Mouse (Mus musculus) forebrain, embryonic 10.5 days (tissue): Measurements from ENCODE around the gene Gpha2. TPM values are rescaled to one million over a fixed set of nuclear protein-coding genes. Genes with fewer than 3 reads are reported as not detected.
A peak's percentile ranks its signal among the peaks of the same experiment; 100 is the strongest.

Source experiments
- microRNA counts: library from miRNA; unstranded; fragments of <30 nt; microRNA quantifications from one replicate; lab custom pipeline; 2017
- microRNA-seq: library from miRNA; unstranded; fragments of <30 nt; microRNA quantifications from one replicate; pipeline ENCODE4, GENCODE M21; 2017
- polyA plus RNA-seq: library from polyadenylated mRNA; unstranded; fragments of >200 nt; fragmentation: Nextera tagmentation; extraction: Ambion mirVana; gene quantifications from 2 replicates; pipeline ENCODE4 v1.2.1, GENCODE M21; 2016

Gene Gpha2
- polyA plus RNA-seq, 1 experiment from 2014 or later: 0.58 TPM

MicroRNAs encoded within 50 kb of the gene (microRNA counts, 519-probe panel; counts per million panel counts)
- 341 counts per million, percentile 65 among the panel's probes with 10 or more counts for microRNA mmu-miR-192 (lab: Ali Mortazavi, UCI)

Small RNAs within 50 kb of the gene (microRNA-seq; reads per million reads assigned to microRNA genes)
- gene Mir192: 77.2 reads per million, percentile 45 among the genes with 10 or more reads in this experiment
- gene Mir194-2: 79.3 reads per million, percentile 46 among the genes with 10 or more reads in this experiment

Other genes starting within 250 kb of the Gpha2 start
- gene Slc22a20, start 240.2 kb upstream of the Gpha2 start, polyA plus RNA-seq: not detected in 2 replicates
- gene Capn1, start 210.5 kb upstream of the Gpha2 start, polyA plus RNA-seq: 2.5 and 3.0 TPM in 2 replicates
- gene Syvn1, start 179.8 kb upstream of the Gpha2 start, polyA plus RNA-seq: 30.8 and 32.2 TPM in 2 replicates
- 89.4 and 92.1 TPM in 2 replicates for gene Mrpl49, start 168.6 kb upstream of the Gpha2 start, polyA plus RNA-seq
- 829 and 865 TPM in 2 replicates for gene Fau, start 168.5 kb upstream of the Gpha2 start, polyA plus RNA-seq
- gene Znhit2, start 165.2 kb upstream of the Gpha2 start, polyA plus RNA-seq: 35.1 and 38.7 TPM in 2 replicates
- 31.0 and 32.2 TPM in 2 replicates for gene Tm7sf2, start 158.0 kb upstream of the Gpha2 start, polyA plus RNA-seq
- 65.2 and 68.2 TPM in 2 replicates for gene Vps51, start 149.1 kb upstream of the Gpha2 start, polyA plus RNA-seq
- not detected in 2 replicates for gene Tmem262, start 146.3 kb upstream of the Gpha2 start, polyA plus RNA-seq
- 1.7 and 3.1 TPM in 2 replicates for gene Gm28374, start 144.1 kb upstream of the Gpha2 start, polyA plus RNA-seq
- gene Zfpl1, start 141.4 kb upstream of the Gpha2 start, polyA plus RNA-seq: 74.0 and 78.0 TPM in 2 replicates
- 78.9 and 85.4 TPM in 2 replicates for gene Cdca5, start 141.4 kb upstream of the Gpha2 start, polyA plus RNA-seq
- 1.0 and 1.5 TPM in 2 replicates for gene AC131692.1, start 132.0 kb upstream of the Gpha2 start, polyA plus RNA-seq
- 0.82 and 0.88 TPM in 2 replicates for gene Naaladl1, start 120.6 kb upstream of the Gpha2 start, polyA plus RNA-seq
- gene Sac3d1, start 107.7 kb upstream of the Gpha2 start, polyA plus RNA-seq: 64.2 and 64.6 TPM in 2 replicates
- 24.1 and 25.6 TPM in 2 replicates for gene Snx15, start 98.1 kb upstream of the Gpha2 start, polyA plus RNA-seq
- gene Batf2, start 85.4 kb upstream of the Gpha2 start, polyA plus RNA-seq: not detected in 2 replicates
- 112 and 113 TPM in 2 replicates for gene Arl2, start 84.8 kb upstream of the Gpha2 start, polyA plus RNA-seq
- gene Majin, start 42.0 kb upstream of the Gpha2 start, polyA plus RNA-seq: not detected in 2 replicates
- 21.6 and 24.4 TPM in 2 replicates for gene Ppp2r5b, start 9.5 kb downstream of the Gpha2 start, polyA plus RNA-seq
- gene Atg2a, start 15.3 kb downstream of the Gpha2 start, polyA plus RNA-seq: 11.1 and 11.4 TPM in 2 replicates
- 76.8 and 82.1 TPM in 2 replicates for gene Ehd1, start 50.3 kb downstream of the Gpha2 start, polyA plus RNA-seq
- 0.23 and 0.24 TPM in 2 replicates for gene Cdc42bpg, start 80.1 kb downstream of the Gpha2 start, polyA plus RNA-seq
- 115 and 130 TPM in 2 replicates for gene Men1, start 108.6 kb downstream of the Gpha2 start, polyA plus RNA-seq
- 12.6 and 14.5 TPM in 2 replicates for gene Map4k2, start 114.8 kb downstream of the Gpha2 start, polyA plus RNA-seq
- 201 TPM in 2 replicates for gene Sf1, start 137.3 kb downstream of the Gpha2 start, polyA plus RNA-seq
- 0.83 and 2.0 TPM in 2 replicates for gene Pygm, start 158.0 kb downstream of the Gpha2 start, polyA plus RNA-seq
- 15.6 and 17.0 TPM in 2 replicates for gene Rasgrp2, start 173.0 kb downstream of the Gpha2 start, polyA plus RNA-seq
- gene Nrxn2, start 192.4 kb downstream of the Gpha2 start, polyA plus RNA-seq: 2.8 and 3.1 TPM in 2 replicates